Mouse (Mus musculus) stomach, embryonic 16.5 days (tissue): ENCODE measurements around the gene Wnk1. TPM values are rescaled to one million over a fixed set of nuclear protein-coding genes. Genes with fewer than 3 reads are reported as not detected.

ENCODE experiments used
- ATAC-seq: fragments of 200-750 bp; cut with Nextera tagmentation; 2 replicates; pipeline ENCODE4 v1.8.0; 2017; ENCODE audit warnings: moderate number of reproducible peaks, moderate TSS enrichment; ENCODE audit not compliant: insufficient read depth, low FRiP score
- H3K27ac ChIP-seq: fragments of 300-500 bp; sonication (generic); 2 replicates; pipeline ENCODE4 v1.5.1; 2014; ENCODE audit warnings: low read length
- H3K27me3 ChIP-seq: fragments of 300-500 bp; sonication (generic); 2 replicates; pipeline ENCODE4 v1.6.1; 2014; ENCODE audit warnings: low read length, control low read depth, mixed read lengths; ENCODE audit not compliant: control insufficient read depth, insufficient read depth
- H3K36me3 ChIP-seq: fragments of 300-500 bp; sonication (generic); 2 replicates; pipeline ENCODE4 v1.6.1; 2014; ENCODE audit warnings: low read length; ENCODE audit not compliant: control insufficient read depth, insufficient read depth
- H3K4me1 ChIP-seq: fragments of 300-500 bp; sonication (generic); 2 replicates; pipeline ENCODE4 v1.6.1; 2014; ENCODE audit warnings: low read length, control low read depth, mixed read lengths; ENCODE audit not compliant: control insufficient read depth, insufficient read depth
- H3K4me2 ChIP-seq: fragments of 300-500 bp; sonication (generic); 2 replicates; pipeline ENCODE4 v1.6.1; 2014; ENCODE audit warnings: low read depth, low read length, mixed read lengths
- H3K4me3 ChIP-seq: fragments of 300-500 bp; sonication (generic); replicated peaks from 2 replicates; pipeline ENCODE4 v1.5.1; 2014; ENCODE audit warnings: mild to moderate bottlenecking, low read length
- H3K9ac ChIP-seq: fragments of 300-500 bp; sonication (generic); 2 replicates; pipeline ENCODE4 v1.6.1; 2014; ENCODE audit warnings: low read length
- H3K9me3 ChIP-seq: fragments of 300-500 bp; sonication (generic); replicated peaks from 2 replicates; pipeline ENCODE4 v1.6.1; 2016; ENCODE audit warnings: low read length, control low read depth; ENCODE audit not compliant: control insufficient read depth
- WGBS: fragments of 180-500 bp; shearing (Covaris S2); extraction: QIAGEN DNeasy Blood & Tissue Kit; methylation state at CpG from one replicate; pipeline ENCODE4 v1.1.7; 2014; 5-methylcytosine and 5-hydroxymethylcytosine counted together
- polyA plus RNA-seq: library from polyadenylated mRNA; unstranded; fragments of >200 nt; fragmentation: Nextera tagmentation; extraction: Ambion mirVana; gene quantifications from 2 replicates; pipeline ENCODE4 v1.2.1, GENCODE M21; 2015

Gene Wnk1
- polyA plus RNA-seq, 1 experiment from 2014 or later: 37.4 TPM

GRCm38 (mm10) chr6:120047705-120048292 lies 9.3 kb upstream of the Wnk1 start:
- ATAC-seq: no peak
- WGBS: 69% methylated on average over 7 of the region's 7 CpGs
- no peaks in the 10 kb centered on the region for H3K9me3 ChIP-seq
- no peaks in the 10 kb centered on the region for H3K27me3 ChIP-seq
- H3K36me3 ChIP-seq: no peaks in the 10 kb centered on the region
- no peak overlapping the region for H3K4me2 ChIP-seq
- no peak overlapping the region for H3K9ac ChIP-seq
- no peak overlapping the region for H3K27ac ChIP-seq
- H3K4me1 ChIP-seq: no peaks in the 10 kb centered on the region
- no peak overlapping the region for H3K4me3 ChIP-seq

DNA sequence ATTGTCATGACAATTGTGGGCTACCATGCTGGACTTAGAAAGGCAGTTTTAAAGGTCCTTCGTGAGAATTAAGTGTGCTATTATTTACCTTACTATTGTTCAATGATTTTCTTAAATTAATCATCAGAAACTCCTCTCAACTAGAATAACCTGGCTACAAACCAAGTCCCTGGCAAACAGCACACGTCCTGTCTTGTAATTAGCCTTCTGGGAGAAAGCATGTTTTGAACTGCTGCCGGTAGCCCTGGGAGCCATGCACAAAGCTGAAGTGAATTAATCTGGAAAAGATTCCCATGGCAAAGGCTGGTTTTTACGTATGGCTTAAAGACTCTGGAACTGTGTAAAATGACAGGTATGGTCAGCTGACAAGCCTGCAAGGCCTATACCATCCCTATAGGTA lies 6.9 kb upstream of the Wnk1 start:
- H3K27me3 ChIP-seq: no peaks in the 10 kb centered on the region
- no peak overlapping the region for H3K27ac ChIP-seq
- H3K9me3 ChIP-seq: no peaks in the 10 kb centered on the region
- no peak overlapping the region for H3K4me2 ChIP-seq
- no peaks in the 10 kb centered on the region for H3K36me3 ChIP-seq
- no peak overlapping the region for H3K4me3 ChIP-seq
- no peak for ATAC-seq
- H3K9ac ChIP-seq: no peak overlapping the region
- 67% methylated on average over 4 of the region's 4 CpGs for WGBS
- H3K4me1 ChIP-seq: no peaks in the 10 kb centered on the region

DNA sequence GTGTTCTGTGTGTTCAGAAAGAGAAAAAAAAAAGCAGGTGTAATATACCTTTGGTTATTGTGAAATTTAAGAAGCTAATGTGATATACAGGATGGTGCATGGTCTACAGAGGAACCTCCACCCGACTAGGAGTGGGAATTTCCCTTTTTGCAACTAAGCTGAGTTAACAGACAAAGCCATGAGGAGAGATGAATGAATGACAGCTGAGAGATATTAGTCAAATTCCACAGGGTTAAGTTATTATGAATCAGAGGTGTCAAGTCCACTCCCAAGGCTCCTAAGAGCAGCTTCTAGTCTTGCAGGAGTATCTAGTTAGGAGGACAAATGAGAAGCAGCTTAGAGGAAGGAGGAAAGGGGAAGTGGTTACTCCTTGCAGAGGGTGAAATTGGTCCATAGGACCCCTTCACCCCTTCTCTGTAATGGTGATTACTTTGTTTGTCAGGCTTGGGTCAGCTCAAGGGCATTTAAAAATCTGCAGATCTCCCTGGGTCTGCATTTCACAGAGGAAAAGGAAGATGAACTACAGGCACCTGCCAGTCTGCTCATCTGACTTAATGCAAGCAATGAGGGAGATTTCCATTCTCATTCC lies 4.3 kb upstream of the Wnk1 start:
- H3K4me2 ChIP-seq: no peak overlapping the region
- no peaks in the 10 kb centered on the region for H3K9me3 ChIP-seq
- 62% methylated on average over 1 of the region's 1 CpGs for WGBS

GRCm38 (mm10) chr6:120040557-120040857 lies 2.0 kb upstream of the Wnk1 start:
- no peaks in the 10 kb centered on the region for H3K27me3 ChIP-seq

More for the DNA sequence above, 4.3 kb upstream of the Wnk1 start:
- no peaks in the 10 kb centered on the region for H3K4me1 ChIP-seq
- ATAC-seq: no peak
- no peak overlapping the region for H3K4me3 ChIP-seq
- H3K36me3 ChIP-seq: no peaks in the 10 kb centered on the region
- H3K27ac ChIP-seq: no peak overlapping the region
- H3K27me3 ChIP-seq: no peaks in the 10 kb centered on the region
- H3K9ac ChIP-seq: no peak overlapping the region

GRCm38 (mm10) chr6:120039668-120040556 lies 1.4 kb upstream of the Wnk1 start:
- Histone ChIP-seq H3K4me2 (peak overlapping the region; percentile 74), H3K9ac (peak overlapping the region; percentile 70), H3K9me3 (no peaks in the 10 kb centered on the region), H3K27ac (peak overlapping the region; percentile 75), H3K27me3 (no peaks in the 10 kb centered on the region), H3K4me3 (peak overlapping the region; percentile 71), H3K36me3 (no peaks in the 10 kb centered on the region), H3K4me1 (peaks cover 7% of the 10 kb centered on the region; the same call in 1 of the 2 replicates)
- ATAC-seq: no peak; the same call in 1 of the 2 replicates
- under 1% methylated on average over 24 of the region's 24 CpGs for WGBS

More at GRCm38 (mm10) chr6:120040557-120040857, 2.0 kb upstream of the Wnk1 start:
- H3K36me3 ChIP-seq: no peaks in the 10 kb centered on the region
- no peak overlapping the region for H3K4me2 ChIP-seq
- WGBS: 89% methylated on average over 4 of the region's 4 CpGs
- H3K4me3 ChIP-seq: no peak overlapping the region
- H3K4me1 ChIP-seq: peaks cover 7% of the 10 kb centered on the region; the same call in 1 of the 2 replicates
- H3K27ac ChIP-seq: no peak overlapping the region
- ATAC-seq: no peak
- H3K9me3 ChIP-seq: no peaks in the 10 kb centered on the region
- no peak overlapping the region for H3K9ac ChIP-seq

GRCm38 (mm10) chr6:120039256-120039563 lies 738 bp upstream of the Wnk1 start:
- Histone ChIP-seq H3K36me3 (no peaks in the 10 kb centered on the region), H3K4me3 (peak overlapping the region; percentile 71), H3K4me2 (peak overlapping the region; percentile 74), H3K27me3 (no peaks in the 10 kb centered on the region), H3K9ac (peak overlapping the region; percentile 70), H3K4me1 (peaks cover 7% of the 10 kb centered on the region; the same call in 1 of the 2 replicates), H3K27ac (peak overlapping the region; percentile 75), H3K9me3 (no peaks in the 10 kb centered on the region)
- ATAC-seq: no peak
- WGBS: 0% methylated on average over 9 of the region's 9 CpGs

DNA sequence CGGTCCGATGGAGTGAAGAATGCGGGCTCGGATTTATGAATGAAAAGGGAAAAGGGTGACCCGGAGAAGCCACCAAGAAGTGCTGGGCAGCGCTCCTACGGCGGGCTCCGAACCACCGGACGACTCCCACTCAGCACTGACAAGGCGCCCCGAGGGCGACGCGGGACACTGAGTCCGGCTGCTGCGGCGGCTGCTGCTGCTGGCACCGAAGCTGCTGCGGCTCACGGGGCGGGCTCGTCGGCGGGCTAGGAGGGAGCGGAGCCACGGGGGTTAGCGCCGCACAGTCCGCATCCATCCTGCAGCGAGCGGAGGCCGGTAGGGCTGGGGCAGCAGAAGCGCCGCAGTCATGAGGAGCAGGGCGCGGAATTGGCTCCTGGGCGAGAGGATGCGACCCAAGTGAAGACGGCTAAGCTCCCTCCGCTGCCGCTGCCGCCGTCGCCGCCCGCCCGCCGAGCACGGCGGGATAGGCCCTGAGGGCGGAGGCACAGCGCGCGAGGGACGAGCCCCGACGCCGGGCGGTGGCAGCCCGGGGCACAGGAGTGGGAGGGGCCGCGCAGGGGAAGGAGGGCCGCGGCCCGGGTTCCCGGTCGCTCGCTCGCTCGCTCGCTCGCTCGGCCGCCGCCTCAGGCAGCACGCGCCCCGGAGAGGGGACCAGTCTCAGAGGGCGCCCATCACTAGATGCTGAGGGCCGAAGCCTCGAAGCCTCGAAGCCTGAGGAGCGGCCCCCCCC lies 671 bp downstream of the Wnk1 start:
- Histone ChIP-seq H3K4me2 (peak overlapping the region; percentile 67), H3K27ac (peak overlapping the region; percentile 100), H3K9ac (peak overlapping the region; percentile 97), H3K36me3 (no peaks in the 10 kb centered on the region), H3K4me3 (peak overlapping the region; percentile 71), H3K9me3 (no peaks in the 10 kb centered on the region), H3K4me1 (peaks cover 7% of the 10 kb centered on the region; the same call in 1 of the 2 replicates), H3K27me3 (no peaks in the 10 kb centered on the region)
- ATAC-seq: peak; percentile 83
- WGBS: under 1% methylated on average over 81 of the region's 85 CpGs

GRCm38 (mm10) chr6:120037004-120037635 lies 1.4 kb downstream of the Wnk1 start:
- Histone ChIP-seq H3K27me3 (no peaks in the 10 kb centered on the region), H3K4me2 (peak overlapping the region; percentile 67), H3K27ac (peak overlapping the region; percentile 100), H3K4me1 (peaks cover 7% of the 10 kb centered on the region; the same call in 1 of the 2 replicates), H3K9ac (peak overlapping the region; percentile 97), H3K4me3 (peak overlapping the region; percentile 71), H3K36me3 (no peaks in the 10 kb centered on the region), H3K9me3 (no peaks in the 10 kb centered on the region)
- WGBS: under 1% methylated on average over 51 of the region's 51 CpGs
- no peak for ATAC-seq
